Mouse (Mus musculus) ES-Bruce4 (cell line): ENCODE measurements around the gene Ift46.

Experiments used
- CTCF ChIP-seq: IDR thresholded peaks from one replicate; pipeline ENCODE4 v1.8.1; 2011; ENCODE audit warnings: low read depth, low read length
- EP300 ChIP-seq: IDR thresholded peaks from 2 replicates; pipeline ENCODE4 v1.6.1; 2011; ENCODE audit warnings: low read depth, low read length; ENCODE audit not compliant: insufficient read depth
- POLR2A ChIP-seq: IDR thresholded peaks from one replicate; pipeline ENCODE4 v1.8.1; 2011; ENCODE audit warnings: low read length; ENCODE audit not compliant: insufficient read depth

DNA sequence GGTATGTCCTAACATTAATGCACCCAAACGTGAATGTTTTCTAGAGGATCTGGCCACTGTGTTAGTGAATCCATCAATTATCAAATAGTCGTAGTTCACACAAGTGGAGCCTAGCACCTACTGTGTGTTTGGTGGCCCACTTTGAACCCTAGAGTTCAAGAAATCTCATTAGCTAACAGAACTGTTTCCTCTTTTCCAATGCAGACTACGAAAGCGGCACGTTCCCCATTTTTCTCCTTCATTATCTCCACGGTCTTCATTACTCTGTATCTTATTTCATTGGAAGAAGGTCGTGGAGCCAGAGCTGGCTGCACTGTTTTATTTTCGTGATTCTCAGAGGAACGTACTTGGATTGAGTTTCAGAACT lies 32.2 kb downstream of the Ift46 start:
- TF ChIP-seq POLR2A (no peak), EP300 (no peak), CTCF (no peak)
